Mouse (Mus musculus) bone marrow, adult 2 months (tissue): ENCODE measurements around the gene Xpr1. TPM values are rescaled to one million over a fixed set of nuclear protein-coding genes. Genes with fewer than 3 reads are reported as not detected.

Experiments used
- H3K27ac ChIP-seq: fragments of 200-500 bp; 2 replicates; pipeline ENCODE4 v1.5.1; 2012; ENCODE audit warnings: low read depth, mild to moderate bottlenecking, control low read depth, inconsistent platforms, low read length; ENCODE audit not compliant: control insufficient read depth, poor library complexity, insufficient read depth
- H3K4me1 ChIP-seq: fragments of 200-500 bp; 2 replicates; pipeline ENCODE4 v1.6.1; 2011; ENCODE audit warnings: low read length; ENCODE audit not compliant: control insufficient read depth, insufficient read depth
- H3K4me3 ChIP-seq: fragments of 200-500 bp; replicated peaks from 2 replicates; pipeline ENCODE3; 2011; ENCODE audit warnings: mild to moderate bottlenecking, low read depth, low read length, control low read depth; ENCODE audit not compliant: control insufficient read depth
- CTCF ChIP-seq: fragments of 200-500 bp; IDR thresholded peaks from 2 replicates; pipeline ENCODE4 v1.5.1; 2011; ENCODE audit warnings: low read length, control low read depth; ENCODE audit not compliant: control insufficient read depth, insufficient read depth
- POLR2A ChIP-seq: fragments of 200-500 bp; IDR thresholded peaks from 2 replicates; pipeline ENCODE4 v1.6.1; 2011; ENCODE audit warnings: low read depth, mild to moderate bottlenecking, control low read depth, low read length, borderline replicate concordance; ENCODE audit not compliant: control insufficient read depth
- WGBS: fragments of 180-500 bp; shearing (Covaris S2); methylation state at CpG from one replicate; pipeline ENCODE4 v1.1.7; 2018; 5-methylcytosine and 5-hydroxymethylcytosine counted together
- polyA plus RNA-seq: library from polyadenylated mRNA; stranded (reverse); fragments of >200 nt; gene quantifications from 2 replicates; pipeline ENCODE4 v1.2.4, GENCODE M21; 2011; ENCODE audit warnings: low replicate concordance; ENCODE audit not compliant: missing spikeins, insufficient read depth, insufficient read length

The Xpr1 gene
- polyA plus RNA-seq, 1 experiment, result 8.4 TPM

GRCm38 (mm10) chr1:155249896-155250295 is 167.3 kb downstream of the Xpr1 start:
- 64% methylated on average over 5 of the region's 5 CpGs for WGBS

GRCm38 (mm10) chr1:155248041-155248440 is 169.2 kb downstream of the Xpr1 start:
- no peak overlapping the region for H3K27ac ChIP-seq
- H3K4me1 ChIP-seq, result no peaks in the 10 kb centered on the region
- H3K4me3 ChIP-seq, result no peak overlapping the region
- WGBS, result 57% methylated on average over 5 of the region's 5 CpGs
- no peak for TF ChIP-seq CTCF
- TF ChIP-seq POLR2A, result no peak

More at GRCm38 (mm10) chr1:155249896-155250295, 167.3 kb downstream of the Xpr1 start:
- no peak overlapping the region for H3K4me3 ChIP-seq
- no peaks in the 10 kb centered on the region for H3K4me1 ChIP-seq
- TF ChIP-seq CTCF (no peak), POLR2A (no peak)
- H3K27ac ChIP-seq, result no peak overlapping the region

- Histone ChIP-seq H3K4me1 (no peaks in the 10 kb centered on the region), H3K4me3 (no peak overlapping the region), H3K27ac (no peak overlapping the region)
- TF ChIP-seq POLR2A, result no peak
- WGBS, result 47% methylated on average over 5 of the region's 5 CpGs
Measured at GRCm38 (mm10) chr1:155247441-155247840, 169.8 kb downstream of the Xpr1 start.

- no peaks in the 10 kb centered on the region for H3K4me1 ChIP-seq
- no peak overlapping the region for H3K4me3 ChIP-seq
- TF ChIP-seq POLR2A (no peak), CTCF (no peak)
- no peak overlapping the region for H3K27ac ChIP-seq
- WGBS, result 77% methylated on average over 7 of the region's 7 CpGs
Measured at GRCm38 (mm10) chr1:155245516-155245915, 171.7 kb downstream of the Xpr1 start.

GRCm38 (mm10) chr1:155244771-155245211 is 172.4 kb downstream of the Xpr1 start:
- WGBS, result 14% methylated on average over 29 of the region's 29 CpGs
- H3K4me1 ChIP-seq, result no peaks in the 10 kb centered on the region
- no peak overlapping the region for H3K4me3 ChIP-seq
- H3K27ac ChIP-seq, result no peak overlapping the region
- TF ChIP-seq POLR2A (no peak), CTCF (no peak)

GRCm38 (mm10) chr1:155243797-155244770 is 173.1 kb downstream of the Xpr1 start, which contains the start of gene BC034090:
BC034090 (minus strand) TSS chr1:155244444.
- Histone ChIP-seq H3K27ac (no peak within 1 kb of the TSS), H3K4me1 (no peaks in the 10 kb centered on the region), H3K4me3 (no peak within 1 kb of the TSS)
- TF ChIP-seq POLR2A (no peak), CTCF (no peak)
- WGBS, result 3% methylated on average over 85 of the region's 85 CpGs

- H3K4me3 ChIP-seq, result no peak overlapping the region
- H3K4me1 ChIP-seq, result no peaks in the 10 kb centered on the region
- no peak overlapping the region for H3K27ac ChIP-seq
- TF ChIP-seq POLR2A, result no peak
- TF ChIP-seq CTCF, result no peak
- WGBS, result 65% methylated on average over 1 of the region's 1 CpGs
Measured at GRCm38 (mm10) chr1:155242488-155242745, 174.8 kb downstream of the Xpr1 start.

- TF ChIP-seq CTCF, result no peak
- no peak for TF ChIP-seq POLR2A
- Histone ChIP-seq H3K27ac (no peak overlapping the region), H3K4me1 (no peaks in the 10 kb centered on the region), H3K4me3 (no peak overlapping the region)
- 73% methylated on average over 12 of the region's 12 CpGs for WGBS
Measured at GRCm38 (mm10) chr1:155241701-155242487, 175.3 kb downstream of the Xpr1 start.
